Mouse (Mus musculus) embryonic stem cell, embryonic (primary cell): ENCODE results near the gene Sergef.

ENCODE experiments used
- CTCF ChIA-PET, 4 experiments: fragments of 300-600 bp in 2 of 4; fragments of 350-600 bp in 2 of 4; sonication (Branson Sonifier 250); formaldehyde crosslinking; loops; one replicate each; lab custom pipeline; 2022; ENCODE audit warnings: inconsistent platforms in 2 of 4; lab: Charles Lee
- POLR2A ChIA-PET, 4 experiments: fragments of 300-600 bp in 2 of 4; fragments of 350-600 bp in 2 of 4; sonication (Branson Sonifier 250); formaldehyde crosslinking; loops; one replicate each; lab custom pipeline; 2022; ENCODE audit warnings: antibody characterized with exemption in 4 of 4, inconsistent platforms in 1 of 4; lab: Charles Lee

Gene Sergef

GRCm38 (mm10) chr7:46425012-46425411 is 214.6 kb downstream of the Sergef start:
- ChIA-PET CTCF (interaction anchor here (1.4 to 5.0 kb wide), 5 partner anchors 10 to 32 kb away, joined by 4 to 23 read pairs (median 8); no protein-coding TSS in a partner anchor), POLR2A (no interaction called here)

- POLR2A ChIA-PET, result interaction anchor here in 1 of 4 experiments (0.6 kb wide), 1 partner anchor 116 kb away, joined by 5 read pairs; no protein-coding TSS in a partner anchor
Measured at GRCm38 (mm10) chr7:46423951-46424350, 215.7 kb downstream of the Sergef start.

GRCm38 (mm10) chr7:46422764-46423412 is 216.7 kb downstream of the Sergef start:
- CTCF ChIA-PET, result interaction anchor here (0.5 to 5.0 kb wide), 57 partner anchors 8 to 720 kb away, joined by 3 to 23 read pairs (median 4); partner anchors contain the start of genes Kcnc1 (in 2 of the 4) and Abcc8 (in 1 of the 4)
- POLR2A ChIA-PET, result interaction anchor here in 2 of 4 experiments (0.6 to 1.1 kb wide), 3 partner anchors 19 to 137 kb away, joined by 3 to 5 read pairs (median 3); no protein-coding TSS in a partner anchor

More at GRCm38 (mm10) chr7:46423951-46424350, 215.7 kb downstream of the Sergef start:
- CTCF ChIA-PET, result interaction anchor here (0.6 to 5.0 kb wide), 14 partner anchors 11 to 144 kb away, joined by 3 to 23 read pairs (median 8); partner anchors contain the start of gene Kcnc1 (in 1 of the 4)

- CTCF ChIA-PET, result interaction anchor here (0.5 to 5.0 kb wide), 46 partner anchors 9 to 474 kb away, joined by 3 to 23 read pairs (median 4); partner anchors contain the start of gene Kcnc1 (in 2 of the 4)
- POLR2A ChIA-PET, result interaction anchor here in 2 of 4 experiments (0.8 to 1.1 kb wide), 2 partner anchors 76 to 138 kb away, joined by 3 read pairs; no protein-coding TSS in a partner anchor
Measured at GRCm38 (mm10) chr7:46422052-46422763, 217.4 kb downstream of the Sergef start.

GRCm38 (mm10) chr7:46421535-46421934 is 218.1 kb downstream of the Sergef start:
- CTCF ChIA-PET, result interaction anchor here in 3 of 4 experiments (1.0 to 5.0 kb wide), 5 partner anchors 11 to 29 kb away, joined by 3 to 23 read pairs (median 5); no protein-coding TSS in a partner anchor
- POLR2A ChIA-PET, result interaction anchor here in 1 of 4 experiments (1.2 kb wide), 1 partner anchor 14 kb away, joined by 4 read pairs; no protein-coding TSS in a partner anchor

- POLR2A ChIA-PET, result interaction anchor here in 1 of 4 experiments (0.6 to 0.7 kb wide), 2 partner anchors 70 to 322 kb away, joined by 3 read pairs; no protein-coding TSS in a partner anchor
- CTCF ChIA-PET, result interaction anchor here in 2 of 4 experiments (0.9 to 1.1 kb wide), 2 partner anchors 25 kb away, joined by 3 to 5 read pairs; no protein-coding TSS in a partner anchor
Measured at GRCm38 (mm10) chr7:46418102-46418622, 221.4 kb downstream of the Sergef start.

- ChIA-PET POLR2A (interaction anchor here in 1 of 4 experiments (0.6 kb wide), 1 partner anchor 113 kb away, joined by 3 read pairs; no protein-coding TSS in a partner anchor), CTCF (interaction anchor here in 2 of 4 experiments (0.6 to 1.3 kb wide), 3 partner anchors 24 to 391 kb away, joined by 3 to 4 read pairs (median 3); no protein-coding TSS in a partner anchor)
Measured at GRCm38 (mm10) chr7:46417467-46417866, 222.1 kb downstream of the Sergef start.

GRCm38 (mm10) chr7:46415818-46416425 is 223.7 kb downstream of the Sergef start:
- POLR2A ChIA-PET, result interaction anchor here in 1 of 4 experiments (1.0 kb wide), 1 partner anchor 22 kb away, joined by 3 read pairs; no protein-coding TSS in a partner anchor
- CTCF ChIA-PET, result interaction anchor here in 3 of 4 experiments (0.5 to 1.0 kb wide), 3 partner anchors 20 to 661 kb away, joined by 3 to 5 read pairs (median 4); partner anchors contain the start of gene Kcnc1 (in 1 of the 3)

- ChIA-PET POLR2A (interaction anchor here in 1 of 4 experiments (0.7 kb wide), 1 partner anchor 34 kb away, joined by 7 read pairs; no protein-coding TSS in a partner anchor), CTCF (interaction anchor here in 1 of 4 experiments (1.8 kb wide), 1 partner anchor 9 kb away, joined by 11 read pairs; no protein-coding TSS in a partner anchor)
Measured at GRCm38 (mm10) chr7:46413959-46414725, 225.5 kb downstream of the Sergef start.

- CTCF ChIA-PET, result interaction anchor here (0.6 to 1.8 kb wide), 8 partner anchors 10 to 920 kb away, joined by 3 to 11 read pairs (median 6); no protein-coding TSS in a partner anchor
- POLR2A ChIA-PET, result interaction anchor here in 2 of 4 experiments (1.2 to 1.6 kb wide), 2 partner anchors 11 to 15 kb away, joined by 3 to 4 read pairs; no protein-coding TSS in a partner anchor
Measured at GRCm38 (mm10) chr7:46412823-46413222, 226.8 kb downstream of the Sergef start.

- POLR2A ChIA-PET, result no interaction called here
- CTCF ChIA-PET, result interaction anchor here (1.3 to 2.2 kb wide), 5 partner anchors 12 to 17 kb away, joined by 5 to 8 read pairs (median 6); no protein-coding TSS in a partner anchor
Measured at GRCm38 (mm10) chr7:46410727-46411126, 228.9 kb downstream of the Sergef start.

GRCm38 (mm10) chr7:46409204-46409789 is 230.3 kb downstream of the Sergef start:
- ChIA-PET CTCF (interaction anchor here (0.6 to 2.2 kb wide), 9 partner anchors 13 to 154 kb away, joined by 3 to 8 read pairs (median 5); no protein-coding TSS in a partner anchor), POLR2A (no interaction called here)

GRCm38 (mm10) chr7:46408606-46409005 is 231.0 kb downstream of the Sergef start:
- CTCF ChIA-PET, result interaction anchor here in 2 of 4 experiments (1.2 to 1.5 kb wide), 3 partner anchors 11 to 155 kb away, joined by 3 to 4 read pairs (median 4); no protein-coding TSS in a partner anchor
- POLR2A ChIA-PET, result no interaction called here

- CTCF ChIA-PET, result interaction anchor here (0.8 to 1.8 kb wide), 7 partner anchors 8 to 203 kb away, joined by 3 to 10 read pairs (median 5); partner anchors contain the start of gene Kcnc1 (in 1 of the 4)
- POLR2A ChIA-PET, result interaction anchor here in 1 of 4 experiments (1.2 kb wide), 1 partner anchor 11 kb away, joined by 3 read pairs; no protein-coding TSS in a partner anchor
Measured at GRCm38 (mm10) chr7:46404756-46405155, 234.9 kb downstream of the Sergef start.

GRCm38 (mm10) chr7:46403616-46404485 is 235.8 kb downstream of the Sergef start:
- ChIA-PET CTCF (interaction anchor here in 3 of 4 experiments (0.5 to 2.8 kb wide), 6 partner anchors 11 to 652 kb away, joined by 3 to 15 read pairs (median 4); no protein-coding TSS in a partner anchor), POLR2A (interaction anchor here in 3 of 4 experiments (0.6 to 1.3 kb wide), 5 partner anchors 11 to 212 kb away, joined by 3 to 5 read pairs (median 4); no protein-coding TSS in a partner anchor)
